In genomic region chr17:5491031-5491800, GRCm38 (mm10) we compare ENCODE assay signal across 8 mouse cellular contexts. TPM values are rescaled to one million over a fixed set of nuclear protein-coding genes. Genes with fewer than 3 reads are reported as not detected.
A peak's percentile ranks its signal among the peaks of the same experiment; 100 is the strongest.
DNase-seq lines count a peak whose midpoint lies in the region; ATAC-seq and TF ChIP-seq lines count a peak whose summit lies in the region.

No protein-coding gene starts in this region.

- TF ChIP-seq POLR2A in CH12.LX (IDR thresholded peaks at IDR 0.05; ENCODE audit: low read depth, low read length), result peak; percentile 64

- peak; percentile 93 for DNase-seq in CH12.LX (ENCODE audit: extremely low read depth)
- DNase-seq in c-Kit-positive CD71-positive TER-119-negative erythroid progenitor cells, embryonic 14.5 days (ENCODE audit: low read depth), result peak; percentile 95
- DNase-seq in forebrain, embryonic 11.5 days (ENCODE audit: low spot score), result peak; percentile 90
- DNase-seq in kidney, postnatal 36 days, result peak; percentile 93 to 96
- DNase-seq in telencephalon, adult 2 months (ENCODE audit: low read depth, low spot score), result peak; percentile 99

- in situ Hi-C loops in CH12.LX (cut with MboI; ENCODE audit: low pct_ligation_motif_present, low pct_unique_long_range_greater_than_20kb, low sequenced_read_pairs), result no loop called here

- no peaks in the 10 kb centered on the region for H3K36me3 ChIP-seq in CH12.LX (replicated peaks in 1 of 2; ENCODE audit: control insufficient read depth in 1 of 2, insufficient read depth in 1 of 2, low read length in 1 of 2)
- H3K36me3 ChIP-seq in forebrain, embryonic 11.5 days (ENCODE audit: control insufficient read depth, insufficient read depth, low read length), result no peaks in the 10 kb centered on the region
- H3K36me3 ChIP-seq in heart, embryonic 16.5 days (ENCODE audit: control insufficient read depth, insufficient read depth), result no peaks in the 10 kb centered on the region
- H3K36me3 ChIP-seq in liver, embryonic 15.5 days (replicated peaks), result peaks cover 13% of the 10 kb centered on the region
- H3K36me3 ChIP-seq in neural tube, embryonic 12.5 days, result no peaks in the 10 kb centered on the region

- dilution Hi-C loops in CH12.LX (cut with MboI; ENCODE audit: extremely low pct_ligation_motif_present, extremely low pct_unique_long_range_greater_than_20kb, low sequenced_read_pairs), result no loop called here

- no peak for TF ChIP-seq RAD21 in CH12.LX (IDR thresholded peaks at IDR 0.05; ENCODE audit: low read depth, low read length)

- no peaks in the 10 kb centered on the region for H3K79me2 ChIP-seq in CH12.LX (replicated peaks; ENCODE audit: control insufficient read depth, extremely low read depth, insufficient read depth, poor library complexity, severe bottlenecking)

- H3K27me3 ChIP-seq in CH12.LX (replicated peaks), result peaks cover 29% of the 10 kb centered on the region
- H3K27me3 ChIP-seq in forebrain, embryonic 11.5 days (ENCODE audit: control insufficient read depth, insufficient read depth, low read length), result peaks cover 12% of the 10 kb centered on the region
- peaks cover 5% of the 10 kb centered on the region for H3K27me3 ChIP-seq in heart, embryonic 16.5 days (ENCODE audit: control insufficient read depth, insufficient read depth, low read length)
- H3K27me3 ChIP-seq in liver, embryonic 15.5 days, result peaks cover 5% of the 10 kb centered on the region; the same call in 1 of the 2 replicates
- peaks cover 15% of the 10 kb centered on the region for H3K27me3 ChIP-seq in neural tube, embryonic 12.5 days (replicated peaks)

- TF ChIP-seq CTCF in CH12.LX (conservative IDR thresholded peaks at IDR 0.05 in 1 of 2, IDR thresholded peaks at IDR 0.05 in 1 of 2; ENCODE audit: low read depth in 2 of 2, low read length in 2 of 2), result 0 out of 4 replicates have a peak, but pooled peaks of 1 of the 2 experiments have one; percentile 1

- no peak overlapping the region for H3K27ac ChIP-seq in CH12.LX (ENCODE audit: insufficient read depth, low read depth)
- H3K27ac ChIP-seq in forebrain, embryonic 11.5 days (ENCODE audit: low read depth, low read length), result peak overlapping the region; percentile 88
- H3K27ac ChIP-seq in heart, embryonic 16.5 days (ENCODE audit: low read length), result peak overlapping the region; percentile 84
- peak overlapping the region; percentile 99 for H3K27ac ChIP-seq in liver, embryonic 15.5 days (replicated peaks)
- peak overlapping the region; percentile 94 for H3K27ac ChIP-seq in neural tube, embryonic 12.5 days

- WGBS in forebrain, embryonic 11.5 days, result 1% methylated on average over 29 of the region's 29 CpGs
- WGBS in heart, embryonic 16.5 days, result under 1% methylated on average over 29 of the region's 29 CpGs
- WGBS in liver, embryonic 15.5 days (ENCODE audit: insufficient replicate concordance), result under 1% methylated on average over 29 of the region's 29 CpGs
- under 1% methylated on average over 29 of the region's 29 CpGs for WGBS in neural tube, embryonic 12.5 days

- peak overlapping the region; percentile 54 to 67 (median 61) for H3K4me3 ChIP-seq in CH12.LX (replicated peaks in 1 of 3; ENCODE audit: low read depth in 2 of 3, low read length in 2 of 3, poor library complexity in 1 of 3)
- H3K4me3 ChIP-seq in forebrain, embryonic 11.5 days (ENCODE audit: low read depth, low read length), result peak overlapping the region; percentile 70
- peak overlapping the region; percentile 69 for H3K4me3 ChIP-seq in heart, embryonic 16.5 days (ENCODE audit: low read length)
- H3K4me3 ChIP-seq in liver, embryonic 15.5 days (replicated peaks), result peak overlapping the region; percentile 87
- H3K4me3 ChIP-seq in neural tube, embryonic 12.5 days, result peak overlapping the region; percentile 71

- ATAC-seq in forebrain, embryonic 11.5 days (replicated peaks; ENCODE audit: low FRiP score), result peak; percentile 90
- ATAC-seq in heart, embryonic 16.5 days (replicated peaks; ENCODE audit: extremely low read depth, insufficient read depth, low FRiP score), result peak; percentile 83
- ATAC-seq in liver, embryonic 15.5 days (ENCODE audit: insufficient read depth), result peak; percentile 69
- ATAC-seq in neural tube, embryonic 12.5 days (ENCODE audit: low FRiP score, low read depth), result peak; percentile 85

- peak overlapping the region; percentile 94 for H3K4me2 ChIP-seq in CH12.LX (ENCODE audit: insufficient read depth, low read depth, poor library complexity, severe bottlenecking)
- peak overlapping the region; percentile 98 for H3K4me2 ChIP-seq in forebrain, embryonic 11.5 days (ENCODE audit: low read depth, low read length, severe bottlenecking)
- peak overlapping the region; percentile 92 for H3K4me2 ChIP-seq in heart, embryonic 16.5 days (ENCODE audit: low read depth, low read length)
- H3K4me2 ChIP-seq in liver, embryonic 15.5 days, result peak overlapping the region; percentile 97
- peak overlapping the region; percentile 99 for H3K4me2 ChIP-seq in neural tube, embryonic 12.5 days (replicated peaks)

- TF ChIP-seq EP300 in CH12.LX (IDR thresholded peaks at IDR 0.05; ENCODE audit: low read length), result no peak

- H3K9ac ChIP-seq in CH12.LX (ENCODE audit: insufficient read depth, low read depth), result peak overlapping the region; percentile 55
- peak overlapping the region; percentile 76 for H3K9ac ChIP-seq in forebrain, embryonic 11.5 days (ENCODE audit: low read length)
- H3K9ac ChIP-seq in heart, embryonic 16.5 days (ENCODE audit: low read length), result peak overlapping the region; percentile 76
- peak overlapping the region; percentile 95 for H3K9ac ChIP-seq in liver, embryonic 15.5 days
- peak overlapping the region; percentile 59 for H3K9ac ChIP-seq in neural tube, embryonic 12.5 days

- H3K4me1 ChIP-seq in CH12.LX (ENCODE audit: control insufficient read depth in 1 of 2, insufficient read depth in 2 of 2), result peaks cover 2 to 23% of the 10 kb centered on the region in 2 experiments; a peak in 2 of 4 replicates
- H3K4me1 ChIP-seq in forebrain, embryonic 11.5 days (replicated peaks; ENCODE audit: control insufficient read depth, insufficient read depth, low read length), result peaks cover 5% of the 10 kb centered on the region; the same call in 1 of the 2 replicates
- H3K4me1 ChIP-seq in heart, embryonic 16.5 days (ENCODE audit: control insufficient read depth, insufficient read depth, low read length), result peaks cover 12% of the 10 kb centered on the region
- H3K4me1 ChIP-seq in liver, embryonic 15.5 days (replicated peaks), result peaks cover 44% of the 10 kb centered on the region
- H3K4me1 ChIP-seq in neural tube, embryonic 12.5 days, result peaks cover 8% of the 10 kb centered on the region

- H3K9me3 ChIP-seq in CH12.LX (replicated peaks; ENCODE audit: low read length), result no peaks in the 10 kb centered on the region
- H3K9me3 ChIP-seq in forebrain, embryonic 11.5 days (ENCODE audit: control insufficient read depth, low read length), result no peaks in the 10 kb centered on the region
- no peaks in the 10 kb centered on the region for H3K9me3 ChIP-seq in heart, embryonic 16.5 days (replicated peaks; ENCODE audit: control insufficient read depth, low read length)
- H3K9me3 ChIP-seq in liver, embryonic 15.5 days (replicated peaks), result no peaks in the 10 kb centered on the region
- no peaks in the 10 kb centered on the region for H3K9me3 ChIP-seq in neural tube, embryonic 12.5 days

TF ChIP-seq in CH12.LX, 34 proteins besides CTCF, POLR2A, EP300 and RAD21 (continues in another document):
- no peak for TF ChIP-seq ZC3H11A (IDR thresholded peaks at IDR 0.05; ENCODE audit: low read depth, low read length)
- no peak for TF ChIP-seq NRF1 (IDR thresholded peaks at IDR 0.05; ENCODE audit: low read depth, low read length)
- TF ChIP-seq E2F4 (IDR thresholded peaks at IDR 0.05; ENCODE audit: insufficient replicate concordance, low read depth, low read length), result no peak
- TF ChIP-seq MAX (IDR thresholded peaks at IDR 0.05; ENCODE audit: low read length), result no peak
- TF ChIP-seq JUND (conservative IDR thresholded peaks at IDR 0.05; ENCODE audit: low read depth, low read length), result no peak
- 0 out of 2 replicates have a peak, but pooled peaks have one; percentile 27 for TF ChIP-seq TCF12 (IDR thresholded peaks at IDR 0.05; ENCODE audit: low read depth, low read length)
- no peak for TF ChIP-seq MAZ (IDR thresholded peaks at IDR 0.05; ENCODE audit: low read depth, low read length)
- TF ChIP-seq SIN3A (IDR thresholded peaks at IDR 0.05; ENCODE audit: low read length), result peak; percentile 40
- TF ChIP-seq PAX5 (IDR thresholded peaks at IDR 0.05; ENCODE audit: low read length), result no peak
- TF ChIP-seq USF1 (IDR thresholded peaks at IDR 0.05; ENCODE audit: low read depth, low read length), result no peak
- TF ChIP-seq MEF2A (IDR thresholded peaks at IDR 0.05; ENCODE audit: borderline replicate concordance, low read depth, low read length), result no peak
- TF ChIP-seq ETS1 (conservative IDR thresholded peaks at IDR 0.05; ENCODE audit: low read depth, low read length), result no peak
- 0 out of 2 replicates have a peak, but pooled peaks have one; percentile 26 for TF ChIP-seq TBP (conservative IDR thresholded peaks at IDR 0.05; ENCODE audit: low read depth, low read length)
- TF ChIP-seq IRF4 (IDR thresholded peaks at IDR 0.05; ENCODE audit: low read depth, low read length), result no peak
- TF ChIP-seq KAT2A (IDR thresholded peaks at IDR 0.05; ENCODE audit: insufficient replicate concordance, low read length), result peak; percentile 90; the same call in 1 of the 2 replicates
- TF ChIP-seq CHD2 (IDR thresholded peaks at IDR 0.05; ENCODE audit: low read length), result no peak
- TF ChIP-seq ELF1 (IDR thresholded peaks at IDR 0.05; ENCODE audit: low read depth, low read length), result 0 out of 2 replicates have a peak, but pooled peaks have one; percentile 43

RNA-seq across cellular contexts. Expression of gene Zdhhc14, which starts 1.1 kb away (rescaled TPM):
- 0.29 and 0.34 TPM in 2 replicates for total RNA-seq in CH12.LX (2012; rRNA removed)
- total RNA-seq in CH12.LX (2014; rRNA removed), result 0.35 and 0.39 TPM in 2 replicates
- polyA plus RNA-seq in CH12.LX (2012; ENCODE audit: insufficient read length, low read depth), result 0.95 and 1.3 TPM in 2 replicates
- polyA plus RNA-seq in forebrain, embryonic 11.5 days (2014; fragmentation: Nextera tagmentation; extraction: Ambion mirVana), result 2.3 and 2.4 TPM in 2 replicates
- polyA plus RNA-seq in heart, embryonic 16.5 days (2015; fragmentation: Nextera tagmentation; extraction: Ambion mirVana), result 1.3 TPM in 2 replicates
- 6.9 and 8.8 TPM in 2 replicates for polyA plus RNA-seq in liver, embryonic 15.5 days (2015; fragmentation: Nextera tagmentation; extraction: Ambion mirVana)
- polyA plus RNA-seq in neural tube, embryonic 12.5 days (2016; fragmentation: Nextera tagmentation; extraction: Ambion mirVana), result 7.0 and 7.2 TPM in 2 replicates

RNA-seq across cellular contexts. Expression of gene Tmem242, which starts 51.2 kb away (rescaled TPM):
- 68.9 and 76.2 TPM in 2 replicates for total RNA-seq in CH12.LX (2012; rRNA removed)
- 83.1 and 99.1 TPM in 2 replicates for total RNA-seq in CH12.LX (2014; rRNA removed)
- 80.4 and 82.1 TPM in 2 replicates for polyA plus RNA-seq in CH12.LX (2012; ENCODE audit: insufficient read length, low read depth)
- polyA plus RNA-seq in forebrain, embryonic 11.5 days (2014; fragmentation: Nextera tagmentation; extraction: Ambion mirVana), result 140 and 141 TPM in 2 replicates
- 123 and 126 TPM in 2 replicates for polyA plus RNA-seq in heart, embryonic 16.5 days (2015; fragmentation: Nextera tagmentation; extraction: Ambion mirVana)
- 34.4 and 38.5 TPM in 2 replicates for polyA plus RNA-seq in liver, embryonic 15.5 days (2015; fragmentation: Nextera tagmentation; extraction: Ambion mirVana)
- polyA plus RNA-seq in neural tube, embryonic 12.5 days (2016; fragmentation: Nextera tagmentation; extraction: Ambion mirVana), result 106 and 123 TPM in 2 replicates
